Mouse (Mus musculus) ES-E14 (cell line): ENCODE measurements around the gene Wnt16.

Experiments used
- CHD2 ChIP-seq: IDR thresholded peaks from 2 replicates; pipeline ENCODE4 v1.6.1; 2014; ENCODE audit warnings: mild to moderate bottlenecking, low read depth, low read length, inconsistent platforms
- HCFC1 ChIP-seq: IDR thresholded peaks from 2 replicates; pipeline ENCODE4 v1.6.1; 2012; ENCODE audit warnings: low read length, inconsistent platforms, borderline replicate concordance; ENCODE audit not compliant: insufficient read depth
- MAFK ChIP-seq: IDR thresholded peaks from 2 replicates; pipeline ENCODE4 v1.6.1; 2014; ENCODE audit warnings: mild to moderate bottlenecking, low read depth, low read length, inconsistent platforms; ENCODE audit not compliant: insufficient read depth
- ZC3H11A ChIP-seq: IDR thresholded peaks from 2 replicates; pipeline ENCODE4 v1.6.1; 2012; ENCODE audit warnings: low read depth, mild to moderate bottlenecking, inconsistent platforms, low read length, borderline replicate concordance
- ZNF384 ChIP-seq: IDR thresholded peaks from 2 replicates; pipeline ENCODE4 v1.6.1; 2012; ENCODE audit warnings: low read depth, low read length, inconsistent platforms

DNA sequence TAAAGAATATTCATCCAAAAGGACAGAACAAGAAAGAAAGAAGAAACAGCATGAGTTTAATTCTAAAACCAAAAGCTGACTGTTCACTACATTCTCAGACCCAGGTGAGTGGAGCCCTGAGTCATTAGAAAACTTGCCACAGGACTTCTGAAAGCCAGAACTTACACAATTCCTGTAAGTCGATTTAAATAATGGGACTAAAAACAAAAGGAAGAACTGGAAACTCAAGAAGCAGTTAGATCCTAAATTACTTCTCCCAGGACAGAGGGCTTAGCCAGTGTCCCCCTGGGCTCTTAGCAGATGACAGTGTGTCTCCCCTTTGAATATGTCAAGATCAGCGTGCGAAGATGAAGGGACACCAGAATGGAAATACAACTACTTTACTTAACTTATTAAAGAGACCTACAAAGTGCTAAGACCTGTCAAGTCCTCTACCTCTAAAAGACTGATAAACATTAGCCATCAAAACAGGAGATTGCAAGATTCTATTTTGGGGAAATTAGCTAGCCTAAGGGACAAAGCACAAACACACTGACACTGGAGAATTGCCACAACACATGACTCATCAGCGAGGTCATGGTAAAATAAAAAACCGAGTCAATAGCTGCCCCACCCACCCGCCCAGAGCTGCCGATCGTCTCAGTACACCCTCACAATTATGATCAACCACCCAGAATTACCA lies 18.0 kb upstream of the Wnt16 start:
- TF ChIP-seq ZC3H11A: no peak
- TF ChIP-seq CHD2: no peak
- TF ChIP-seq ZNF384: no peak
- TF ChIP-seq MAFK: no peak
- no peak for TF ChIP-seq HCFC1
